Mouse (Mus musculus) left cerebral cortex, adult 18-20 months (tissue): ENCODE data around the gene Pik3c2b. TPM values are rescaled to one million over a fixed set of nuclear protein-coding genes. Genes with fewer than 3 reads are reported as not detected.

Experiments used
- DNase-seq, 2 experiments: peaks; one replicate each; pipeline ENCODE4 v3.0.0; 2021 to 2022; ENCODE audit warnings: low spot score in 2 of 2, mixed read lengths in 1 of 2
- total RNA-seq, 2 experiments: library from RNA; stranded (reverse); gene quantifications; 2 replicates each; pipeline ENCODE4 v1.2.3; 2021

Gene Pik3c2b
- total RNA-seq, 2 experiments from 2014 or later = 14.6 to 15.2 TPM

- no peak for DNase-seq
These were observed 87.2 kb downstream of the Pik3c2b start for GRCm38 (mm10) chr1:133132388-133133326.

GRCm38 (mm10) chr1:133133425-133133824, 88.0 kb downstream of the Pik3c2b start:
- no peak for DNase-seq

DNA sequence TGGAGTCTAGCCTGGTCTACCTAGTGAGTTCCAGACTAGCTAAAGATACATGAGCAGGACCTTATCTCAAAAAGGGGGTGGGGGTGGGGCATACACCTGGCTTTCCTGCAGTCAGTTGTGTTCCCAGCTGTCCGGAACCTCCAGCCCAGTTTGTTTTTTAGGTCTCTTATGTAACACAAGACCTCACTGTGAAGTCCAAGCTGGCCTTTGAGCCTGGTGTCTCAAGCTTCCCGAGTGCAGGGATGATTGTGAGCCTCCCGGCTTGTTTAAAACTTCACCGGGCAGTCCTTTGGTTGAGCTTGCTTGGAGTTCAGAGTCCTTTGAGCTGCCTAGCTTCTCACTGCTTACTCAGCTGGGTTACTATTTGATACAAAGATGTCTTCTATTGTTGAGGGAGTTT, 88.6 kb downstream of the Pik3c2b start:
- DNase-seq = no peak

- no peak for DNase-seq
These were observed 89.4 kb downstream of the Pik3c2b start for GRCm38 (mm10) chr1:133134881-133135280.

DNA sequence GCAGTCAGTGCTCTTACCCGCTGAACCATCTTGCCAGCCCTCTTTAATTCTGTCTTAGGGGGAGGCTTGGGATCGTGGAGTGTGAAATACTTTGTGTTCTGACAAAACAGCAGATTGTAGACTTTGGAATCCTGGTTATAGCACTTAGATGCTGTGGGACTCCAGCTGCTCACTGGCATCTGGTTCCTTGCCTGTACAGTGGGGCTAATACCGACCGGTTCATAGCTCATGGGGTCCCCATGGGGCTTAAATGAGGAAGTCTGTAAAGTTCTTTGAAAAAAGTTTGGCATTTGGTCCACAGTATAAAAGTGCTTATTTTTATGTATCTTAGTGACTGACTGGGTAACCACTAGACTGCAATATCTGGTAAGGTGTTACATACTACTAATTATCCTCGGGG, 90.3 kb downstream of the Pik3c2b start:
- no peak for DNase-seq

GRCm38 (mm10) chr1:133138401-133138800, 92.9 kb downstream of the Pik3c2b start:
- no peak for DNase-seq

DNA sequence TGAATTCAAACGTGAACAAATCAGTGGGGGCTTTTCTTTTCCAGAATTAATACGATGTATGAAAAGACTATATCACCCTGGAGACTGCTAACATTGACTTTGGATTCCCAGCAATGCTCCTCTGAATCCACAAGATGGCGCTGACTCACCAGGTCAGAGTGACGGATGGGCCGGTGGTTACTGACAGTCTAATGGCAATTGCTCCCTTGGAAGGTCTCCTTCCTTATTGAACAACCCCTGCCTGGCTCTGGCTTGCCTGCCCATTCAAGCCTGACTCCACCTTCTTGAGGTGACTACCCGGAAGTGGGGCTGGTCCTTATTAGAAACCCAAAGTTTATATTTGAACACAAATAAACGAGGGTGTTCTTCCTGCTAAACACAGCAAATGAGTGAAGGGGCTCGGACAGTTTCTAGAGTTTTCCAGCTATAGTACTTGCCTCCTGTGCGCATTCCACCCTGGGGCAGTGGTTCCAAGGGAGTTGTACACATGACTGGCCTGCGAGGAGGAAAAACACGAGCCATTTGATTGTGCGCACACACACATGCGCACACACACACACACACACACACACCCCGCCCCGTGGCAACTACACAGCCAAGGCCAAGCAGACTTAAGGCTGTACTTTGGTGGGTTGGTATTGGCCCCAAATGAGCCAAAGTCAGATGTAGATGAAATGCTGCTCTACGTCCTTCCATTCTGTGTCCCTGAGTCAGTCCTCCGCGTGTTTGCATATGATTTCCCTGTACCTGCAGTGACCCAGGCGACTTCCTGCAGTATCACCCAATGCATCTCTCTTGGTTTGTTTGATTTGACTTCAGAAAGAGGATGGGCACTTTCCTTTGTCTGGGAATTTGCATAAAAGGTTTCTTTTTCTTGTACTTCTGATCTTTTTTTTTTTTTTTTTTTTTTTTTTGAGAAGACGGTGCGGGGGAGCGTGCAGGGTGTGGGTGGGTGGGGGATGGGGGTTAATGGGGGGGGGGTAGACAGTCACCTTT, 100.8 kb downstream of the Pik3c2b start:
- DNase-seq = peak; percentile 46 to 50

- no peak for DNase-seq
These were observed 101.9 kb downstream of the Pik3c2b start for GRCm38 (mm10) chr1:133147324-133147723.

DNA sequence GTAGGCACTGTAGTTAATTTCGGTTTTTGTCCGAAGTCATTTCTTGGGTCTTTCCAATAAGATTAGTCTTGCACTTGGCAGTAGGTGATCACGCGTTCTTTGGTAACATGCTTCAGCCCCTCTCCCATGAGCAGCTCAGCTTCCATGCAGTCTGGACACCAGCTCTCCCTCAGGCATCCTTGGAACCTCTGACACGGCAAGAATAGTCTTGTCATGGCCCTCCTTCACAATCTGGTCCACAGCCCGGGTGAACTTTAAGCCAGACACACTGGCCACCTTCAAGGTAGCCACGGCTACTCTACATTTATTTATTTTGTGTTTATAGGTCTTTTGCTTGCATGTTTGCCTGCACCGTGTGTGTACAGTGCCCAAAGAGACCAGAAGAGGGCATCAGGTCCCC, 102.7 kb downstream of the Pik3c2b start:
- no peak for DNase-seq

DNA sequence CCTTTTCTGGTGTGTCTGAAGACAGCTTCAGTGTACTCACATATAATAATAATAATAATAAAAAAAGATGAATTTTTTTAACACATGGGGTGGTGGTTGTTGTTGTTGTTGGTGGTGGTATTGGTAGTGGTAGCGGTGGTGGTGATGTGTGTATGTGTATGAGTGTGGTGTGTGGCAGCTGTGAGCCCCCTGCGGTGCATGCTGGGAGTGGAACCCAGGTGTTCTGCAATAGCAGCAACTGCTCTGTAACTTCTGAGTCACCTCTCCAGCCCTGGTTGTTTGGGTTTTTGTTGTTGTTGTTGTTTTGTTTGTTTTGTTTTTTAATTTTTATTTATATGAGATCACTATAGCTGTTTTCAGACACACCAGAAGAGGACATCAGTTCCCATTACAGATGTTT, 105.1 kb downstream of the Pik3c2b start:
- DNase-seq = no peak

- no peak for DNase-seq
These were observed 106.7 kb downstream of the Pik3c2b start for GRCm38 (mm10) chr1:133152213-133152612.

GRCm38 (mm10) chr1:133155270-133155669, 109.8 kb downstream of the Pik3c2b start:
- no peak for DNase-seq

Other genes starting within 250 kb of the Pik3c2b start
- 10 to 100 TPM; 88.8 to 95.5 TPM for gene Lrrn2, start 165.4 kb upstream of the Pik3c2b start, total RNA-seq
- gene Mdm4, start 15.1 kb upstream of the Pik3c2b start, total RNA-seq = 10 to 100 TPM; 76.8 to 77.9 TPM
- gene Ppp1r15b, start 85.5 kb downstream of the Pik3c2b start, total RNA-seq = 10 to 100 TPM; 44.6 to 49.3 TPM
- gene Plekha6, start 118.5 kb downstream of the Pik3c2b start, total RNA-seq = 10 to 100 TPM; 78.2 to 91.1 TPM